Mouse (Mus musculus) A20 (cell line): ENCODE measurements around the gene Tbx18.

Experiments used
- DNase-seq: peaks from one replicate; pipeline ENCODE4 v3.0.0-alpha.2; 2011; ENCODE audit warnings: low read depth, low spot score

Gene Tbx18

DNA sequence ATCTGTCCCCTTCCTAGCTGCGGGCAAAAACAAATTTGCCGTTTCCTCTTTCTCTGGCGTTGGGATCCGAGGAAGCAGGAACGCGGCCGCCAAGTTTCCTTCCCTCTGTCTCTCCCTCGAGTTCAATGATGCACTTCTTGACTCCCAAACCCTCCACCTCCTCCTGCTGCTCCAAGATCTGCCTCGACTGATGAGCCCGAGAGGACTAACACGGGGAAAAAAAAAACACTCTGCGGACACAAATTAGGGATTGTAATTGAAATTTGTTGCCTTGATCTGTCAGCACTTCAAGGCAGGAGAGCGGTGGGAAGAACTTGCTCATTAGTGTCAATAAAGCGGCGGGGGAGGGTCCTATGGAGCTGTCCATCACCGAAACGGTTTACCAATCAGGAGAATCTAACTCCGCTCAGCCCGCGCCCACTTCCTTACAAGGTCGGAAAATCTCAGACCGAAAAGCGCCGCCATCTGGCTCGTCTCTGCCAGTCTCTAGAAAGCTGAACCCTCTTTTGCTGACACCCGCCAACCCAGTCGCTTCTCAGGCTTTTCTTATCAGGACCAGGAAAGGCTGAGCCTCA is at the start of gene Tbx18:
TSS of gene Tbx18 (minus strand) at position 300 of the 575 bp plus-strand sequence.
- DNase-seq = no peak

DNA sequence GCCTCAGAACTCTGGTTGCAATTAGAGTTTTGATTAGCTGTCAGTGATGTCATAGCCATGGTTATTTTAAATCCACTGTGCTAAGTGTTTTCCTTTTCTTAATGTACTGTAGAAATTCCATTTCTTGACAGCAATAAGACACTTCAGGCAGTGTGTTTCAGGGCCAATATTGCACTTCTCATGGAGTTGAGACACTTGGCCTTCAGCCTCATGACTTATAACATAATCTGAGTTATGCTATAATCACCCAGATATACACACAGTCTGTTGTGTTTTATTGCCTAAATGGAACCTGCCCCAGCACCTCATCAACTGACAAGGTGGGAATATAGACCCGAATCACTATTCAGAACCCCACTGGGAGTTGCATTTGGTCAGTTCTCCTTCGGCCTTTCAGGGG is 42.9 kb upstream of the Tbx18 start:
- no peak for DNase-seq

DNA sequence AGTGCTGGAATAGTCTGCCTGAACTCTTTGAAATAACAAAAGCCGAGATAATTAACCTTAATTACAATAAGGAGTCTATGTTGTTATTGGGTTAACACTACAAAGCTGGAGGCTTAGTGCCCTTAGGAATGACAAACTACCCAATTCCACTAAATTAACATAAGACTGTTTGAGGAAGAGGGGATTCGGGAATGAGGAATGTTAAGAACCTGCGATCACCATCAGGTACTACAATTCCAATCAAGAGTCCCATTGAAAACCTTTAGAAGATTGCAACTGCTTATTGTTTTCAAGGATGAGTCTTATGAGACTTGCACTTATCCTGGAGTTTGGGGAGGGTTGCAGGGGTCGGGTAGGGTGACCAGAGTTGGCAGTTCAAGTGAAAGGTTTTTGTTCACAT is 24.6 kb upstream of the Tbx18 start:
- no peak for DNase-seq

DNA sequence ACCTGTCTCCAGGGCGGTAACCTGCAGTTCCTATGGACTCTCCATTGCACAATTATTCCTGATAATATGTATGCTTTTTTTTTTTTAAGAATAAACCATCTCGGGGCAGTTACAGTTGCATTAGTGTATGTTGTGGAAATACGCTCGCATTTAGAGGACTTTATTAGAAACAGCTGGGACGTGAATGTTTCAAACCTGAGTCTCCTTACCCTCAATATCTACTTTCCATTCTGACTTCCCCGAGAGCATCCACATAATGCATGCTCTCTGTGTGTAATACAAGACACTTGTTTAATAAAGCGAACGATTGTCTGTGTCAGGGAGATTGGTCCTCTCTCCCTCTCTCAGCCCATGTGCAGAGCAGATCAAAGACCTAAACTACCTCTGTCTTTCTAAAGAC is 10.5 kb upstream of the Tbx18 start:
- no peak for DNase-seq

DNA sequence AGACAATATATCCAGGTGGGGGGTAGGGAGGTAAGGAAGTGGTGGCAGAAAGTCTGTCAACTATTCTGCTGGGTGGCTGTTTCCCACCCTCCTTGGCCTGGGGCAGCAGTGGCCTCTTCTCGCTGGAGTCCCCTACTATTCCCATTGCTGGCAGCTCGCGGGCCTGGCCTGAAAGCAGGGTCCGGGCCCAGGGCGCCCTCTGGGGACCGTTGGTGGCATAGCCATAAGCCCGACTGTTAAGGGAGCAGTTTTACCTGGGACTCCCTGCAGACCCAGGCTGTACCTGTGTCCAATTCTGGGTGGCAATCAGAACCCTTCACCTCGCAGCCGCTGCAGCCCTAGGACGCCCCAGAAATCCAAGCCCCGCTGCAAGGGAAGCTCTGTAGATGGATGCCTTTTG is 9.6 kb upstream of the Tbx18 start:
- DNase-seq = no peak

DNA sequence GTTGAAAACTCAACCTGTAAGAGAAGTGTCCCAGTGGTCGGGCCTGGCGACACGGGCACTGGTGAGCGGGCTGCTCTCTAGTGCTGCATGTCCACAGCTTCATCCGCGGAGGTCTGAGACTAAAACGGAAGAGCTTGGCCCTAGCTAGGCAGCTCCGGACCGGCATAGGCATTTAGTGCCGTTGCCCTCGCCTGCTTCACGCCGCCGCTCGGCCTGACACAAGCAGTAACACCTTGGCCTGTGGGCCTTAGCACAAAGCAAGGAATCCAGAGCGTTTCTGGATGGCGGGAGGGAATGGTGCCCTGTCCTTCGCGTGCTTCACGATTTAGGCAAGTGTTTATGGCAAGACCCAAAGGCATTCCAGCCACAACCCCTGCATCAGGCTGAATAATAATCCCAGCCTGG is 9.2 kb upstream of the Tbx18 start:
- DNase-seq = no peak

DNA sequence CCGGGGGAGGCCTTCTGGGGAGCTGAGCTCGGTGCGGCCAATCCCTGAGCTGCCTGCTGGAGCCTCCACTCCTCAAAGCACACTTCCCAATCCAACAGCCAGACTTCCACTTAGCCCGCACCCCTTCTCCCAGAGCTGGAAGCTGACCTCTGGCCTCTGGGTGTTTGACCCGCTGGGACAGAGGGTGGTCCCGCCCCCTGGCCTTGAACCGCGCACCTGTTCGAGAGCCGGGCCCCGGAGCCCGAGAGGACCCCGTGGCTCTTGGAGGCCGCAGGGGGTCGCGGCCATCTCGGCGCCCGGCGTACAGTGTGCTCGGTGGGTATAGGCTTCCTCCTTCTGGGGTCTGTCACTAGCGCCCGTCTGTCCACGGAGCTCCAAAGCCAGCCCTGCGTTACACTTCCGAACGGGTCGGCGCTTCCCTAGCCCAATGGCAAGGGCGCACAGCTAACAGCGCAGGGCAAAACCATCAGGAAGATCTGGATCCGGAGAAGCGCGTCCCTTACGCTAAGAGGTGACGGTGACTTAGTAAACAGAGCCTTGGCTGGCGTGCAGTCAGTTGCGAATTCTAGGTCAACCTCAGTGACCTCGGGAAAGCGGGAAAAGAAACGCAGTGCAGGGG is 8.6 kb upstream of the Tbx18 start:
- no peak for DNase-seq

DNA sequence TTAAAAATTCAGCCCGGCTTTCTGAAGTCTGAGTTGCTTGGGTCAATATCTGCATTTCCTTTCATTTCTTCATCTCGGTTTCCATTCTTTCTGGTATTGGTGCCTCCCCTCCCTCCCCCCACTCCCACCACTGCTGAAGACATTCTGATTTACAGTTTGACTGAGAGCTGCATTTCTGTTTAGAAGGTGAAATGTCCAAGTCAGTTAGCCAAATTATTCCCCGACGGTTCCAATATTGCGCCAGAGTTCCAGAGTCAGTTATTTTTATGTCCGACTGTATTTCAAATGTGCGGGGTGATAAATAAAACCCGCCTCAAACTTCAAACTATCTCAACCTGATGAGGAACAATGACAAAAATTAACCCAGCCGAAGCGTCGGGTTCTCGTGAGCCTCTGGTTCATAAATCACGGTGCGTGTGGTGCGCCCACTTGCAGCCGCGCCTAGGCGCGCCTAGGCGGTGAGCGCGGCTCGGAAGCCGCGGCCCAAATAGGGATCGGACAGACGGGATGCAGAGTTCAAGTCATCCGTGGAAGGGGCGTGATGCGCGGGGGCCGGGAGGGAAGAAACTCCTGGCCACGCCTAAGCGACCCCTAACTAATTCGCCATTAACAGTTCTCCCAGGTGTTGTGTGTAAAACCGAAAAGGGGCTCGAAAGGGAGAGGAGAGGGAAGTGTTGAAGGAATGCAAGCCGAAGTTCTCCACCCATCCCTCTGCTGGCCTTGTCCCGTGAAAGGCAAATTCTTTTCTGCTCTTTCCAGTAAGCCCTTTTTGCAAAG is 7.9 kb upstream of the Tbx18 start:
- DNase-seq = no peak

DNA sequence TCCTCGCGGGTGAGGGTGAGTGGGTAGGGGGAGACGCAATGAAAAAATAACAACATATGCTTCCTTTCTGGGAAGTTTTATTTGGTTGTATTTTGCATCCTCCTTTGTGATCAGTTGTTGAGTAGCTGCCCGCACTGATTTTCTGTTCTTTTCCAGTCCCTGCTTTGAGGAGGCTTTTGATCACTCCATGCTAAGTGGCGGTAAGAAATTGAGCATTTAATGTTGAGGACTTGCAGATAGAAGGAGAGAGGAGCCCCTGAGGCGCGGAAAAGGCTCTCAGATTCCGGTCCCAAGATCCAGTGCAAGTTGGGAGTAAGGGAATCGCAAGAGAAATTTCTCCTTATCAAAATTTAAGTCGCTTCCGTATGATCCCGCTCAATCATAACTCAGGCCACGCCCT is 7.1 kb upstream of the Tbx18 start:
- DNase-seq = no peak

DNA sequence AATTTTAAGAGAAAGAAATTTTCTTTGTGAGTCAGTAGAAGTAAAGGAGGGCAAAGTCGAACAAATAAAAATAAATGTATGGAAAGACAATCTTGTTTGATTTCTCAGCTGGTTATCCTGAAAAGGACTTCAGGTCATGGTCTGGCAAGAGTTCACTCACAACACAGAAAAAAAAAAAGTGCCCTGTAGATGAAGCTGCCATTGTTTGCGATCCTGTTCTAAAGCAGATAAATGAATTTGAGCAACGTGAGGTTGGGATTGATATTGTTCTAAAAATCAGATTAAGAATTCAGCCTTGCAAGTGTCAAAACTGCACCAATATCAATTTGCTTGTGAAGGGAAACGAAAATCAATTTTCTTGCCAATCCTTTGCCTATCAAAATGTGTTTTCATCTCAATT is 6.2 kb upstream of the Tbx18 start:
- DNase-seq = no peak

DNA sequence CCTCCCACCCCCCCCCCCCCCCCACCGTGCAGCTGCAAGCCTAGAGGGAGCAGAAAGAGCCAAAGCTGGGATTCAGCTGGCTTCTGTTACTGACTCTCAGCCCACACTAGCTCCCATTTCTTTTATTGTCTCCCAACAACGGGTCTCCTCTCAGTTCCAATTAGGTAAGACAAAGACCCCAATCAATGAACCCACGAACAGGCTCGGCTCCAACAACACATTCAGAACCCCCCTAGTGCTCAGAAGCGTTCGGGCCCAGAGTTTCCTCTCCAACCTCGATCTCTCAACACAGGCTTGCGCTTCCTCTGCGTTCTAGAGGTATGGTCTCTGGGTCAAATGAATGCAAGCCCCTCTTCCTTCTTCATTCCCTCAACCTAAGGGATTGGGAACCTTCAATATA is 4.0 kb upstream of the Tbx18 start:
- no peak for DNase-seq

DNA sequence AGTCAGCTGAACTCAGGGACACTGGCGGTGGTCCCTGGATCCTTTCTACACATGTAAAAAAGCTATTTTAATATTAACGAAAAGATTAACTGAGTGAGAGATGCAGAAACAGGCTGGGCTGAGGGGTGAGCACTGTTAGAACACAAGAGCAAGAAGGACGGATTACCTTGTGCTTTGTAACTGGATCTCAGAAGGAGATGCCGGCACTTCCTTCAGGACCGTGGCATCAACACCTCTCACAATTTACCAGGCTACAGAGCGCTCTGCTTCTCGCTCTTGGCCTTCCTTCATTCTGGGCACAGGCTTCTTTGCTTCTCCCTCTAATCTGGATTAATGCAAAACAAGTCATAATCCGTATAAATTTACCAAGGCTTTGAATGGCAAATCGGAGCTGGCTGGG is 3.6 kb upstream of the Tbx18 start:
- no peak for DNase-seq

DNA sequence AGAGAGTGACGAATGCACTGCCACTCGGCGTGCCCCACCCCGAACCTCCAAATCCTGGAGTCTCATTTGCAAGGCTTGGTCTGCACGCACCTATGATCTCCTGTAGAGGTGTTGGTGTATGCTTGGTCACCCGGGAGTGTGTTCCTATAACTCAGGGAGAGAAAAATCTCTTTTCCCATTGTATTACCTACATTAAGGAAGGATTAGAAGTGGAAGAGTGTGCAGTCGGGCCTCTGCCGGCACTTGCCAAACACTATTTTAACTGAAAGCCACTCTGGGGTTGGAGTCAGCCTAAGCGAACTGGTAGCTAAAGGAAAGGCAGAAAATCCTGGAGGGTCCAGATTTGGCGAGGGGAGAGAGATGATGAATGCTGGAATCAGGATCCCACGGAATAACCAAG is 2.7 kb upstream of the Tbx18 start:
- no peak for DNase-seq

DNA sequence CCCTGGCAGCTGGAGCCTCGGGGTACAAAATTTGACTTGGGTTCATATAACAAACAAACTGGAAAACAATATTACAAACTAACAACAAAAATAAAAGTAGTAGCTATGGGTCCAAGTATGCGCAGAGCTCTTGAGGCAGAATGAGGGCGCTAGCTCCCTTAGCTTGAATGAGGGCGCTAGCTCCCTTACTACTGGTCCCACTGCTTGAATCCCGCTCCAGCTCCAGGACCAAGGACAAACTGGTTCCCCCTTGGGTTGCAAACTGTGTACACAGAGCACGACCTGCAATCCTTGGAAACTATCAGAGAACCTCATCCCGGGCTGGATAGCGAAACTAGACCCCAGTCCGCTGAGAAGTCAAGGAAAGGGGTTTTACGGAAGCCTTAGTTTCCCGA is 2.2 kb upstream of the Tbx18 start:
- no peak for DNase-seq

DNA sequence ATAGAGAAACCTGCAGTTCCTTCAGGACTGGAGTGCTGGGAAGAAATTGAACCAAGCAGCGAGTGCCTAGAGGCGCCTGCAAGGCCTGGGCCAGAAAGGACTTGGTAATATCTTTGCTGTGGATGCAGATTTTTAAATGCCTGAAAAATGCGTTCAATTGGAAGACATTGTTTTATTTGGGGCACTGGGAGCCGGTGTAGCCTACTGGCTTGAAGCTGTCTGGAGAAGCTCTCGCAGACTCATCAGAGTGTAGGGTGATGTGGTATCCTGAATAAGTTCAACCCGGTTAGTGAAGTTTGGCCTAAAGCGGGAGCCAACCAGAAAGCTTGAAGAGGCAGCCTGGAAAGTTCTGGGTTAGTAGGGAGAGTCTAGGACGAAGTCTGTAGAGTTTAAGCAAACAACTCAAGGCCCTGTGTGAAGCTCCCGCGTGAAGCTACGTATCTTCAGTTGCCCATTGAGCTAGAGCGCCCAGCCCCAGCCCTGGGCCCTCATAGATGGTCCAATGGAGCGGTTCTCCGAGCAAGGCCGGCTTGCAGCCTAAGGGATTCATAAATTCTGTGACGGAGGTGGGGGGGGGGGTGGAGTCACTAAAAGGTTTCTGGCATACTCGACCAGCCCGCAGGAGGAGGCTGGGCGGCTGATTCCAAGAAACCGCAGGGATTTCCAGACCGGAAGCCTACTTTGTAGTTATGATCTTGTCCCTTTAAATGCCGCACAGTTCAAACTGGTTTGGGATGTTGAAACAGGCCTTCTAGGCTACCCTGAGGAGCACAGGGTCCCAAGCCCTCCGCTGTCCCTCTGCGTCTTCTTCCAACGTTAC is 1.6 kb upstream of the Tbx18 start:
- DNase-seq = no peak

DNA sequence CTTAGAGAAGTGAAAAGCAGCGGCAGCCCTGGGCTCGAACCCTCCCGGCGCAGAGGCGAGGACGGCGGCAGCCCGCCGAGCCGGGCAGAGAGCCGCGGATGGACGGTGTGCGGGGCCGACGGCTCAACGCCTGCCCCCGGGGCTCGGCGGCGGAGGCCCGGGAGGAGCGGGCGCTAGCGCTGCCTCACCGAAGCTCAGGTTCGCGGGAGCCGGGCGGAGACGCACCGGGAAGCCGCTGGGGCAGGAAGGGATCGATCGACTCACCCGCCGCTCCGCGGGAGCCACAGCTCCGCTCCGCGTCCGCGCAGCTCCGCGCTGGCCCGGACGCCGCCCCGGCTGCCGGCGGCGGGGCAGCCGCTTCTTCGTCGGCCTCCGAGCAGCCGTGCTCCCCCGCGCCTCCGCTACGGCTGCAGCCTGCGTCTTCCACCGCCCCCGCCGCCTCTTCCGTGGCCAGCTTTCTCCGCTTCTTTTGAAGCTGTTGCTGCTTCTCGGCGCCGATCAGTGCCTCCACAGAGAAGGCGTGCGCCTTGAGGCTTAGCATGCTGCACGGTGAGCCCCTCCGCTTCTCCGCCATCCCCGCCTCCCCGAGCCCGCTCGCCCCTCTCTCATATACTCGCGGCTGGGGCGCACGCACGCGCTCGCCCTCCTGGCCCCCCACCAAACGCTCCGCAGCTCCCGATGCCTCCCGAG is 644 bp downstream of the Tbx18 start:
- DNase-seq = no peak

DNA sequence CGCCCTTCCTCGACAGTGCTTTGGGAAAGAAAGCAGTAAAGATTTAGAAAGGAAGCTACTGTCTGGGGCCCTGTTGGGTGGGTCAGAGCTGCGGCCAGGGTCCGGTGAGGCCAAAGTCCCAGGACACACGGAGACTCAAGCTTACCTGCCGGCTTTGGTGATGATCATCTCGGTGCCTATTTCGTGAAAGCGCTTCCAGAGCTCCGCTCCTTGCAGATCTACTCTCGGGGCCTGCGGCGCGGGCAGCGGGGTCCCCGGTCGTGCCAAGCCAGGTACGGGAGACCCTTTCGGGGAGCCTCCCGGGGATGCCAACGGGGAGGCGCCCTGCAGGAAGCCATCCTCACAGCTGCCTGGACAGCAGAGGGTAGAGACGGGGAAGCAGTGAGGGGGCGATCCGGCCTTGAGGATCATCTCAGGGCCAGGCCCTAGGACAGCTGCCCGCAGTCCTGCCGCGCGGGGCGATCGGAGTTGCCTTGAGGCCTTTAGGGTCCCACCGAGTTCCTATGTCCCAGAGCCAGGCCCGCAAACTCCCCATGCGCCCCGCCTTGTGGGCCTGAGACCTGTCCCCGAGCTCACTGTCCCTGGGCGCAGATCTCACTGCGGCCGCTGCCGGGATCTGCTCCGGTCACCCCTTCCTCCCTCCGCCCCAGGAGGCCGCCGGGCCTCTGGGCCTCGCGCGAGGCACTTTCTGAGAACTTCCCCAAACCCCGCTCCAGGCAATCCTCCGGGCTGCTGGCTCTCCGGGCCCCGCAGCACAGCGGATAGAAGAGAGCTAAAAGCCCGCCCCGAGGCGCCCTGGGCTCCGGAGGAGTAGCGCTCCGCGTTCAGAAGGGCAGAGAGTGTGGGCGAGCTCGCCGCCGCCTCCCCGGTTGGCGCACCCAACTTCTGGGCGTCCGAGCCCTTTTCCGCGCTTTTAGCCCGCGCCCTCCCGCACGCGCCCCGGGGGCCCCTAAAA is 1.5 kb downstream of the Tbx18 start:
- DNase-seq = no peak

DNA sequence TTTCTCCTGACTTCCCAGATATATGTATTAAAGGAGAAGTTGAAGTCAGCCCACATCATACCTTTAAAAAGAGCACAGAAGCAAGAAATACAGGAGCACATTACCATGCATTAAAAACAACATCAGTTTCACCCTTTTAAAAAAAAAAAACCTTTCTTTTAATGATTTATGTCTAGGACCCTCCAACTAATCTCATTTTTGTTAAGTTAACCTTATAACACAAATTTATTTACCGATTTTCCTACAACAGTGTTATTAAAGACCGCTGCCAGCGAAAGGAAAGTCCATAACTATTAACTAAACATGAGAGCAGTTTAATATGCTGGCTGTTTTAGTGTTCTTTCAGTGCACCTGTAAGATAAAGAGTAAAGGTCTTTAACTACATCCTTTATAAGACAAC is 3.0 kb downstream of the Tbx18 start:
- no peak for DNase-seq

DNA sequence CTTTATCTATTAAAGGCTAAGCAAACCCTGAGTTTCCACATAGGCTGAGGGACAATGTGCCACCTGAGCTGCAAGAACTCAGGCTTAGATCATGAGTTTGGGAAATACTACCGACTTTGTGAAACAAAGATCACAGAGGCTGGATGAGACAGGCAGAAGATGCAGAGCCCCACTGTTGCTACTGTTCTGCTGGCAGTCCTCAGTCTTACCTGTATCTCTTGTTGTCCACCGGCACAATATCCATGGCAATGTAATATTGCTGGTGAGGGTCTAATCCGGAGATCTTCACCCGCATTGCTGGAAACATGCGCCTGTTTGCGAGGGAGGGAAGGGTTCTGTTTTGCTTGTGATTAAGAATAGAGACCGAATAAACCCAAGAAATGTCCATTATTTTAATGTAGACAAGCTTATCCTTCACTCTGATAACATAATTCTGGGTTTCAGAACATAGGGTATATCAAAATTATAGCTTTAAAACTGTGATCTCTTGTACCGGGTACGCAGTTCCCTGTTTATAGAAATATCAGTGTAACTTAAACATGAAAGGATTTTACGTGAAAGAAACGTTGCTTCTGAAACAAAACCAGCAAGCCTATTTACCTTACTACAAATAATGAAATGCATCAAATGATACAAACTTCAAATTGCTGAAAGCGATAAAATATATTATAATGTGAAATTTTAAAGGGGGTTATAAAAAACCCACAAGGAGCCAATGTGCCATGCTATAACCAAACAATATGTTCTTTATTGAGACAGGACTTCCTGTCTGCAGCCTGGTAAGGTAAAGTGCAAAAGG is 3.7 kb downstream of the Tbx18 start:
- DNase-seq = no peak

DNA sequence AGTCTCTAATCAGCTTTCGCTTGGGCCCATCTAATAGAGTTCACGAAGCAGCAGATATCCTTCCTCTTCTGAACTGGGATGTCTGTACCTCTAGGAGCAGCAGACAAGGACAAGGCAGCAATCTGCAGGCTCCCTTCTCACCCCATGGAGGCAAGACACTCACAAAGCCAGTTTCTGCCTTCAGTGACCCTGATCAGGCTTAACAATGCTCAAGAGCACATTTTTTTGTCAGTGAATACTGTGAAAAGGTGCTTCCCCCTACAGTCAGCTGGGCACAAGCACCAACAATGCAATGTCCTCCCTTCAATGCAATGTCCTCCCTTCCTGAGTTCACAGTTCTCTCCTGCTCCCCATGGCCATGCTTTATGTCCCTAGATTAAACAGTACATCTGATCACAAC is 9.3 kb downstream of the Tbx18 start:
- DNase-seq = no peak
